Mouse (Mus musculus) stomach, postnatal 0 days (tissue): ENCODE measurements around the gene Ccdc43.

ENCODE experiments used
- CTCF ChIP-seq: IDR thresholded peaks from 2 replicates; pipeline ENCODE4 v1.5.1; 2016; ENCODE audit warnings: antibody characterized with exemption, low read depth, mild to moderate bottlenecking, moderate library complexity
- EP300 ChIP-seq: optimal IDR thresholded peaks from 2 replicates; pipeline ENCODE3; 2016; ENCODE audit warnings: antibody characterized with exemption

- TF ChIP-seq CTCF: no peak
- no peak for TF ChIP-seq EP300
Measured at GRCm38 (mm10) chr11:102665151-102665550, 32.4 kb downstream of the Ccdc43 start.
